Mouse (Mus musculus): ENCODE data around the gene Zfp51. TPM values are rescaled to one million over a fixed set of nuclear protein-coding genes. Genes with fewer than 3 reads are reported as not detected.
A peak's percentile ranks its signal among the peaks of the same experiment; 100 is the strongest.
"Not testable (repeated sequence)": the region's sequence is repeated elsewhere in the genome, so short reads cannot be mapped to it uniquely, and the experiment has no call there.

Gene Zfp51
- total RNA-seq (2021) (1 to 10 TPM; 6.3 to 9.7 TPM), polyA plus RNA-seq (2012; rRNA removed) (0.06 and 0.07 TPM in 2 replicates)
- long read RNA-seq, transcript Zfp51-201 (5 exons, 2,574 nt): major isoform, 6 of 9 reads
- long read RNA-seq, partial matches to known transcripts: 0 of 9 reads
- long read RNA-seq, other reads (novel, unspliced or antisense): 3 of 9 reads

GRCm38 (mm10) chr17:21450138-21450704 lies at the start of gene Zfp51:
Gene Zfp51 (plus strand): TSS chr17:21450374.
- peak; percentile 96 for DNase-seq

GRCm38 (mm10) chr17:21422664-21423599 lies 27.2 kb upstream of the Zfp51 start, which contains the start of gene Zfp54:
Gene Zfp54 (plus strand): TSS chr17:21423227.
- peak; percentile 88 for DNase-seq

GRCm38 (mm10) chr17:21438806-21439400 lies 11.3 kb upstream of the Zfp51 start:
- DNase-seq: not testable (repeated sequence)

GRCm38 (mm10) chr17:21449669-21450068 lies 505 bp upstream of the Zfp51 start:
- DNase-seq: peak; percentile 74

GRCm38 (mm10) chr17:21463550-21463949 lies 13.4 kb downstream of the Zfp51 start:
- DNase-seq: no peak

GRCm38 (mm10) chr17:21472032-21472652 lies 22.0 kb downstream of the Zfp51 start:
- DNase-seq: no peak

GRCm38 (mm10) chr17:21472653-21473307 lies 22.6 kb downstream of the Zfp51 start:
- no peak for DNase-seq

GRCm38 (mm10) chr17:21473362-21474190 lies 23.4 kb downstream of the Zfp51 start:
- DNase-seq: no peak

- peak; percentile 25 for DNase-seq
These were observed 24.6 kb downstream of the Zfp51 start for GRCm38 (mm10) chr17:21474729-21475128.

GRCm38 (mm10) chr17:21475290-21475689 lies 25.1 kb downstream of the Zfp51 start:
- not testable (repeated sequence) for DNase-seq

GRCm38 (mm10) chr17:21476351-21476750 lies 26.2 kb downstream of the Zfp51 start:
- peak; percentile 64 for DNase-seq

GRCm38 (mm10) chr17:21478103-21478777 lies 28.1 kb downstream of the Zfp51 start:
- not testable (repeated sequence) for DNase-seq

GRCm38 (mm10) chr17:21488760-21489499 lies 38.8 kb downstream of the Zfp51 start, which contains the start of gene Zfp53:
Gene Zfp53 (plus strand): TSS chr17:21488998.
- peak; percentile 94 for DNase-seq

GRCm38 (mm10) chr17:21489500-21490001 lies 39.4 kb downstream of the Zfp51 start:
- no peak for DNase-seq

- DNase-seq: no peak
These were observed 51.2 kb downstream of the Zfp51 start for GRCm38 (mm10) chr17:21501365-21501764.

- DNase-seq: no peak
These were observed 54.4 kb downstream of the Zfp51 start for GRCm38 (mm10) chr17:21504524-21504923.

- no peak for DNase-seq
These were observed 56.1 kb downstream of the Zfp51 start for GRCm38 (mm10) chr17:21506258-21506657.

- no peak for DNase-seq
These were observed 59.6 kb downstream of the Zfp51 start for GRCm38 (mm10) chr17:21509756-21510155.

Measured in adrenal gland, adult 2 months (tissue).